Mouse (Mus musculus): ENCODE data around the gene Prkce. TPM values are rescaled to one million over a fixed set of nuclear protein-coding genes. Genes with fewer than 3 reads are reported as not detected.

Gene Prkce
- polyA plus RNA-seq, 1 experiment: 9.6 TPM

DNA sequence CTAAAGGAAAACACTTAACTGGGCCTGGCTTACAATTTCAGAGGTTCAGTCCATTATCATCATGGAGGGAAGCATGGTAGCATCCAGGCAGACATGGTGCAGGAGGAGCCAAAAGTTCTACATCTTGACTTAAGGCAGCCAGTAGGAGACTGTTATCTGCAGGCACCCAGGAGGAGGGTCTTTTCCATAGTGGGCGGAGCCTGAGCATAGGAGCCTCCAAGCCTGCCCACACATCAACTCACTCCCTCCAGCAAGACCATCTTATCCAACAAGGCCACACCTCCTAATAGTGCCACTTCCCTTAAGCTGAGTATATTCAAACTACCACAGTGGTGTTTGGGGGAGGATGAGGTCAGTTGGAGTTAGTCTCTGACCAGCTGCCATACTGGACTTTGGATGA lies 17.9 kb upstream of the Prkce start:
- no peak overlapping the region for H3K4me3 ChIP-seq (ENCODE audit: insufficient read depth, low read length)
- H3K27ac ChIP-seq (ENCODE audit: insufficient read depth, low read length): no peak overlapping the region
- H3K4me1 ChIP-seq (ENCODE audit: control insufficient read depth, insufficient read depth, low read length): no peaks in the 10 kb centered on the region
- TF ChIP-seq POLR2A (IDR thresholded peaks at IDR 0.05; ENCODE audit: low read depth, low read length) (no peak), CTCF (IDR thresholded peaks at IDR 0.05; ENCODE audit: borderline replicate concordance, insufficient read depth, low read length) (no peak)

DNA sequence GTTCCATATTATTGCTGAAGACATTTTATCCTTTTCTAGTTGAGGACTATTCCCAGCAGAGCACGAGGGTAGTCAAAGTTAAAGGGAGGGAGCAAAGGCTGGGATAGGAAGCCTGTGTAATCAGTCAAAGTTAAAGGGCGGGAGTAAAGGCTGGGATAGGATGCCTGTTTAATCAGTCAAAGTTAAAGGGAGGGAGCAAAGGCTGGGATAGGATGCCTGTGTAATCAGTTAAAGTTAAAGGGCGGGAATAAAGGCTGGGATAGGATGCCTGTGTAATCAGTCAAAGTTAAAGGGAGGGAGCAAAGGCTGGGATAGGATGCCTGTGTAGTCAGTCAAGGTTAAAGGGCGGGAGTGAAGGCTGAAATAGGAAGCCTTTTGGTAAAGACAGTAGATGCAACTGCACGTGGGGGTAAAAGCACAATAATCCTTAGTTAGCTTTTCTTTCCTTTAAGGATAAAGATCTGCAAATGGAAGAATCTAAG lies 16.7 kb upstream of the Prkce start:
- Histone ChIP-seq H3K27ac (ENCODE audit: insufficient read depth, low read length) (no peak overlapping the region), H3K4me3 (ENCODE audit: insufficient read depth, low read length) (no peak overlapping the region), H3K4me1 (ENCODE audit: control insufficient read depth, insufficient read depth, low read length) (no peaks in the 10 kb centered on the region)
- TF ChIP-seq CTCF (IDR thresholded peaks at IDR 0.05; ENCODE audit: borderline replicate concordance, insufficient read depth, low read length): no peak
- no peak for TF ChIP-seq POLR2A (IDR thresholded peaks at IDR 0.05; ENCODE audit: low read depth, low read length)

GRCm38 (mm10) chr17:86156999-86157398 lies 10.6 kb upstream of the Prkce start:
- H3K4me3 ChIP-seq (ENCODE audit: insufficient read depth, low read length): no peak overlapping the region
- no peak for TF ChIP-seq CTCF (IDR thresholded peaks at IDR 0.05; ENCODE audit: borderline replicate concordance, insufficient read depth, low read length)
- no peak for TF ChIP-seq POLR2A (IDR thresholded peaks at IDR 0.05; ENCODE audit: low read depth, low read length)
- no peak overlapping the region for H3K27ac ChIP-seq (ENCODE audit: insufficient read depth, low read length)
- no peaks in the 10 kb centered on the region for H3K4me1 ChIP-seq (ENCODE audit: control insufficient read depth, insufficient read depth, low read length)

- no peak overlapping the region for H3K27ac ChIP-seq (ENCODE audit: insufficient read depth, low read length)
- H3K4me1 ChIP-seq (ENCODE audit: control insufficient read depth, insufficient read depth, low read length): no peaks in the 10 kb centered on the region
- TF ChIP-seq CTCF (IDR thresholded peaks at IDR 0.05; ENCODE audit: borderline replicate concordance, insufficient read depth, low read length) (no peak), POLR2A (IDR thresholded peaks at IDR 0.05; ENCODE audit: low read depth, low read length) (no peak)
- no peak overlapping the region for H3K4me3 ChIP-seq (ENCODE audit: insufficient read depth, low read length)
Measured at GRCm38 (mm10) chr17:86162672-86163071, 4.9 kb upstream of the Prkce start.

DNA sequence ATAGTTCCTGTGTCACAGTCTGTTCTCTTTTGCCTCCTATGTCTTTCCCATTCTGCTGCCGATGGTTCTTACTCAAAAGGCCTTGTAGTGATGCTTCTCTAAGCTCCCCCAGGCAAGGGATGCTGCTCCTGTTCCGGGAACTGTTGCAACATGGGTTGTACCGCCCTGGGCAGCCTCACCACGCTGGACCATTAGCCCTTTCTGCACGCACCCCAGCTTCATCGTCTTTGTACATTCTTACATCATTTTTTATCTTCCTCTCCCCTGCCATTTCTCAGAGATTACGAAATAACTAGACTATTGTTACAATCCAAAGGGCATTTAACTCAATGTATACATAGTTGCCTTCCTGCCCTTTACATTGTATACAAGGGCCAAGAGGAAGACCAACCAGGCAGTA lies 3.2 kb upstream of the Prkce start:
- Histone ChIP-seq H3K4me1 (ENCODE audit: control insufficient read depth, insufficient read depth, low read length) (no peaks in the 10 kb centered on the region), H3K27ac (ENCODE audit: insufficient read depth, low read length) (no peak overlapping the region), H3K4me3 (ENCODE audit: insufficient read depth, low read length) (no peak overlapping the region)
- TF ChIP-seq POLR2A (IDR thresholded peaks at IDR 0.05; ENCODE audit: low read depth, low read length) (no peak), CTCF (IDR thresholded peaks at IDR 0.05; ENCODE audit: borderline replicate concordance, insufficient read depth, low read length) (no peak)

GRCm38 (mm10) chr17:86166051-86166566 lies 1.5 kb upstream of the Prkce start:
- Histone ChIP-seq H3K4me1 (ENCODE audit: control insufficient read depth, insufficient read depth, low read length) (peaks cover 3% of the 10 kb centered on the region; the same call in 1 of the 2 replicates), H3K27ac (ENCODE audit: insufficient read depth, low read length) (peak overlapping the region; percentile 94), H3K4me3 (ENCODE audit: insufficient read depth, low read length) (peak overlapping the region; percentile 59)
- no peak for TF ChIP-seq POLR2A (IDR thresholded peaks at IDR 0.05; ENCODE audit: low read depth, low read length)
- TF ChIP-seq CTCF (IDR thresholded peaks at IDR 0.05; ENCODE audit: borderline replicate concordance, insufficient read depth, low read length): no peak

GRCm38 (mm10) chr17:86166567-86167319 lies 842 bp upstream of the Prkce start:
- Histone ChIP-seq H3K4me1 (ENCODE audit: control insufficient read depth, insufficient read depth, low read length) (peaks cover 3% of the 10 kb centered on the region; the same call in 1 of the 2 replicates), H3K4me3 (ENCODE audit: insufficient read depth, low read length) (peak overlapping the region; percentile 59), H3K27ac (ENCODE audit: insufficient read depth, low read length) (peak overlapping the region; percentile 94)
- TF ChIP-seq CTCF (IDR thresholded peaks at IDR 0.05; ENCODE audit: borderline replicate concordance, insufficient read depth, low read length) (no peak), POLR2A (IDR thresholded peaks at IDR 0.05; ENCODE audit: low read depth, low read length) (peak; percentile 45; the same call in 1 of the 2 replicates)

GRCm38 (mm10) chr17:86168231-86168981 lies 821 bp downstream of the Prkce start:
- H3K27ac ChIP-seq (ENCODE audit: insufficient read depth, low read length): no peak overlapping the region
- peak overlapping the region; percentile 59 for H3K4me3 ChIP-seq (ENCODE audit: insufficient read depth, low read length)
- TF ChIP-seq POLR2A (IDR thresholded peaks at IDR 0.05; ENCODE audit: low read depth, low read length) (no peak), CTCF (IDR thresholded peaks at IDR 0.05; ENCODE audit: borderline replicate concordance, insufficient read depth, low read length) (no peak)
- peaks cover 3% of the 10 kb centered on the region; the same call in 1 of the 2 replicates for H3K4me1 ChIP-seq (ENCODE audit: control insufficient read depth, insufficient read depth, low read length)

DNA sequence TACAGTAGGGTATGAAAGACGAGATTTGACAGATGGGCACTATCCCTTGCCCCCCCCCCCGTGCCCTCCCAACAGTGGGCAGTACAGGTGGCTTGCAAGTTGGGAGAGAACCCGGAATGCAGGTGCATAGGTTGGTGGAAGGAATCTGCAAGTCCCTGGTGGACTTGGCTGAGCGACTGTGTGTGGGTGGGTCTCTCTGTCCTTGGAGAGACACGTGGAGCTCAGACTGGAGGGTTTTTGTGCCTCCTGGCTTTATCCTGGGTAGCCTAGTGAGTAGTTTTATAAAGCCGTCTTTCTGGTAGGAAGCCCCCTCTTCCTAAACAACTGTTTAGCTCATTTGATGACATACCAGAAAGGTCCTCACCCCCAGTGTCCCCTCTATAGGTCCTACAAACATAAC lies 1.5 kb downstream of the Prkce start:
- Histone ChIP-seq H3K27ac (ENCODE audit: insufficient read depth, low read length) (no peak overlapping the region), H3K4me1 (ENCODE audit: control insufficient read depth, insufficient read depth, low read length) (peaks cover 3% of the 10 kb centered on the region; the same call in 1 of the 2 replicates), H3K4me3 (ENCODE audit: insufficient read depth, low read length) (peak overlapping the region; percentile 59)
- no peak for TF ChIP-seq CTCF (IDR thresholded peaks at IDR 0.05; ENCODE audit: borderline replicate concordance, insufficient read depth, low read length)
- TF ChIP-seq POLR2A (IDR thresholded peaks at IDR 0.05; ENCODE audit: low read depth, low read length): no peak
